In the genomic region with DNA sequence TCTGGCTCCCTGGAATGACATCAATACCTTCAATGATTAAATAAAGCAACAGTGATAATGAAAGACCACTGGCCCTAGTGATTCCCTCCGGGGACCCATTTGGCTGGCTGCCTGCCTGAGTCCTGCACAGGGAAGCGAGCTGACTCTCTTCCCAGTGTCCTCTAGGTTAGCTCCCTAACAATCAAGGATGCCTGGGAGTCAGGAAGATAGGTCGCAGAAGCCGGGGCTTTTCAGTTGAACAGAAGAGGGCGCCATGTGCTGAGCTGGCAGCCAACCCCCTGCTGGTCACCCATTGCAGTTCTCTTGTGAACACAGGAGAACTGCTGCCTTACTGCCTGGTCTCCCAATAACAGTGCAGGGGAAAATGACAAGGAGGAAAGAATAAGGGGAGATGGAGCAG, we compare ENCODE assay signal across 8 mouse cellular contexts.
DNase-seq lines count a peak whose midpoint lies in the region; ATAC-seq lines count a peak whose summit lies in the region.

No protein-coding gene starts in this region.

- no peak overlapping the region for H3K27ac ChIP-seq in stomach, embryonic 15.5 days

- no peak overlapping the region for H3K9ac ChIP-seq in stomach, embryonic 15.5 days

- H3K4me3 ChIP-seq in stomach, embryonic 15.5 days (replicated peaks) = no peak overlapping the region

- H3K9me3 ChIP-seq in stomach, embryonic 15.5 days = no peaks in the 10 kb centered on the region

- no peak for ATAC-seq in CD4-positive, CD25-positive, alpha-beta regulatory T cell, adult 4 months
- peak; percentile 53; the same call in 1 of the 2 replicates for ATAC-seq in stomach, embryonic 15.5 days (ENCODE audit: insufficient read depth, low FRiP score, low read depth)

- H3K36me3 ChIP-seq in stomach, embryonic 15.5 days = no peaks in the 10 kb centered on the region

- peak; percentile 44 for DNase-seq in CD4-positive, CD25-positive, alpha-beta regulatory T cell, adult 2 months (ENCODE audit: low read depth, low spot score)
- peak; percentile 79 to 93 for DNase-seq in adrenal gland, adult (ENCODE audit: inconsistent age in 2 of 2, low spot score in 1 of 2)
- DNase-seq in embryo, embryonic 10 days (ENCODE audit: low spot score) = peak; percentile 72
- peak; percentile 52 for DNase-seq in heart, postnatal 25 days (ENCODE audit: low spot score)
- peak; percentile 37 to 57 for DNase-seq in layer of hippocampus, adult 8-10 months (ENCODE audit: low spot score in 2 of 2)
- DNase-seq in lung, postnatal 25 days (ENCODE audit: low spot score) = peak; percentile 71

- no peaks in the 10 kb centered on the region for H3K27me3 ChIP-seq in stomach, embryonic 15.5 days (replicated peaks)

- intact Hi-C loops in heart, postnatal 25 days (cut with DNase I) = loop anchor here (1.0 to 5.0 kb wide), 3 partner anchors 80 to 245 kb away; partner anchors contain the start of gene Fmnl2

- H3K4me1 ChIP-seq in stomach, embryonic 15.5 days = 0 out of 2 replicates have a peak, but pooled peaks cover 8% of the 10 kb centered on the region

- WGBS in stomach, embryonic 15.5 days = 26% methylated on average over 5 of the region's 5 CpGs

- no peak overlapping the region for H3K4me2 ChIP-seq in stomach, embryonic 15.5 days
